Mouse (Mus musculus) heart, adult 2 months (tissue): ENCODE measurements around the gene Vmn2r24. TPM values are rescaled to one million over a fixed set of nuclear protein-coding genes. Genes with fewer than 3 reads are reported as not detected.
A peak's percentile ranks its signal among the peaks of the same experiment; 100 is the strongest.
"Not testable (repeated sequence)": the region's sequence is repeated elsewhere in the genome, so short reads cannot be mapped to it uniquely, and the experiment has no call there.

Experiments used
- DNase-seq, 2 experiments: peaks; one replicate each; pipeline ENCODE4 v3.0.0; 2021
- H3K27ac ChIP-seq: fragments of 200-600 bp; 2 replicates; pipeline ENCODE4 v1.8.1; 2022
- H3K27me3 ChIP-seq: fragments of 200-500 bp; 2 replicates; pipeline ENCODE4 v1.6.1; 2012; ENCODE audit warnings: mild to moderate bottlenecking, low read length, inconsistent platforms, mixed read lengths; ENCODE audit not compliant: control insufficient read depth, insufficient read depth
- H3K36me3 ChIP-seq: fragments of 200-500 bp; 2 replicates; pipeline ENCODE4 v1.6.1; 2012; ENCODE audit warnings: low read length, inconsistent platforms; ENCODE audit not compliant: control insufficient read depth, insufficient read depth
- H3K4me1 ChIP-seq: fragments of 200-500 bp; 2 replicates; pipeline ENCODE4 v1.6.1; 2011; ENCODE audit warnings: low read length; ENCODE audit not compliant: control insufficient read depth, insufficient read depth
- H3K4me3 ChIP-seq: fragments of 200-600 bp; 2 replicates; pipeline ENCODE4 v1.8.1; 2022
- H3K79me2 ChIP-seq: fragments of 200-500 bp; replicated peaks from 2 replicates; pipeline ENCODE4 v1.6.1; 2012; ENCODE audit warnings: mild to moderate bottlenecking, inconsistent platforms, low read length, moderate library complexity, mixed read lengths; ENCODE audit not compliant: control insufficient read depth, insufficient read depth
- H3K9ac ChIP-seq: fragments of 200-500 bp; 2 replicates; pipeline ENCODE4 v1.6.1; 2012; ENCODE audit warnings: low read depth, mild to moderate bottlenecking, control low read depth, inconsistent platforms, low read length, mixed read lengths
- CTCF ChIP-seq: fragments of 200-600 bp; IDR thresholded peaks from 2 replicates; pipeline ENCODE4 v1.8.1; 2022; ENCODE audit warnings: antibody characterized with exemption, mild to moderate bottlenecking, moderate library complexity
- EP300 ChIP-seq: fragments of 200-500 bp; IDR thresholded peaks from 2 replicates; pipeline ENCODE4 v1.6.1; 2011; ENCODE audit warnings: low read depth, low read length, control low read depth; ENCODE audit not compliant: insufficient read depth
- POLR2A ChIP-seq: fragments of 200-500 bp; IDR thresholded peaks from 2 replicates; pipeline ENCODE4 v1.6.1; 2011; ENCODE audit warnings: mild to moderate bottlenecking, low read depth, low read length, control low read depth; ENCODE audit not compliant: insufficient read depth
- WGBS: fragments of 180-500 bp; shearing (Covaris S2); methylation state at CpG from one replicate; pipeline ENCODE4 v1.1.7; 2018; 5-methylcytosine and 5-hydroxymethylcytosine counted together
- intact Hi-C: fragments of 180-260 bp; cut with DNase I; formaldehyde crosslinking; loops from one replicate; pipeline ENCODE4 v1.15.1; 2025
- long read RNA-seq: library from polyadenylated mRNA; stranded (forward); transcript quantifications from one replicate; pipeline ENCODE4 v2.0.0, GENCODE M21; 2021
- polyA plus RNA-seq: library from polyadenylated mRNA; depleted of rRNA; stranded (reverse); fragments of >200 nt; gene quantifications from 2 replicates; pipeline ENCODE4 v1.2.3, GENCODE M21; 2012; rRNA removed
- total RNA-seq, 2 experiments: library from RNA; stranded (reverse); gene quantifications; 2 replicates each; pipeline ENCODE4 v1.2.3; 2021

The Vmn2r24 gene
- total RNA-seq (not detected), polyA plus RNA-seq (not detected in 2 replicates)
- long read RNA-seq = 0 reads

- H3K27me3 ChIP-seq = no peaks in the 10 kb centered on the region
- H3K4me1 ChIP-seq = no peaks in the 10 kb centered on the region
- no peak within 1 kb of the TSS for H3K4me3 ChIP-seq
- WGBS = 61% methylated on average over 1 of the region's 1 CpGs
- no peaks in the 10 kb centered on the region for H3K36me3 ChIP-seq
- no peak within 1 kb of the TSS for H3K9ac ChIP-seq
- no peak for DNase-seq
- TF ChIP-seq CTCF (no peak), POLR2A (no peak), EP300 (no peak)
- H3K79me2 ChIP-seq = no peaks in the 10 kb centered on the region
- intact Hi-C loops = no loop called here
- no peak within 1 kb of the TSS for H3K27ac ChIP-seq
Observed at GRCm38 (mm10) chr6:123778579-123778978, at the start of gene Vmn2r24. Gene Vmn2r24 (plus strand): TSS chr6:123778879.

GRCm38 (mm10) chr6:123770031-123770430 lies 8.6 kb upstream of the Vmn2r24 start:
- no peak for DNase-seq
- intact Hi-C loops = no loop called here
- 66% methylated on average over 3 of the region's 3 CpGs for WGBS
- Histone ChIP-seq H3K79me2 (no peaks in the 10 kb centered on the region), H3K27me3 (no peaks in the 10 kb centered on the region), H3K27ac (no peak overlapping the region), H3K4me3 (no peak overlapping the region), H3K36me3 (no peaks in the 10 kb centered on the region), H3K9ac (no peak overlapping the region), H3K4me1 (no peaks in the 10 kb centered on the region)
- TF ChIP-seq EP300 = no peak
- no peak for TF ChIP-seq POLR2A
- no peak for TF ChIP-seq CTCF

- DNase-seq = no peak
- no peak for TF ChIP-seq POLR2A
- TF ChIP-seq EP300 = no peak
- no peak for TF ChIP-seq CTCF
- Histone ChIP-seq H3K4me3 (no peak overlapping the region), H3K9ac (no peak overlapping the region), H3K27me3 (no peaks in the 10 kb centered on the region), H3K4me1 (no peaks in the 10 kb centered on the region), H3K27ac (no peak overlapping the region), H3K36me3 (no peaks in the 10 kb centered on the region), H3K79me2 (no peaks in the 10 kb centered on the region)
- intact Hi-C loops = no loop called here
- 68% methylated on average over 2 of the region's 2 CpGs for WGBS
Observed at GRCm38 (mm10) chr6:123784857-123785256, 6.2 kb downstream of the Vmn2r24 start.

- Histone ChIP-seq H3K27ac (no peak overlapping the region), H3K4me1 (no peaks in the 10 kb centered on the region), H3K27me3 (no peaks in the 10 kb centered on the region), H3K4me3 (no peak overlapping the region), H3K79me2 (no peaks in the 10 kb centered on the region), H3K36me3 (no peaks in the 10 kb centered on the region), H3K9ac (no peak overlapping the region)
- no peak for TF ChIP-seq EP300
- no peak for TF ChIP-seq POLR2A
- 0 out of 2 replicates have a peak, but pooled peaks have one; percentile 2 for TF ChIP-seq CTCF
- 32% methylated on average over 9 of the region's 9 CpGs for WGBS
- intact Hi-C loops = no loop called here
- DNase-seq = no peak
Observed at GRCm38 (mm10) chr6:123793746-123794145, 15.1 kb downstream of the Vmn2r24 start.

- H3K27me3 ChIP-seq, H3K9ac ChIP-seq, intact Hi-C loops, H3K79me2 ChIP-seq, H3K4me1 ChIP-seq, H3K36me3 ChIP-seq, DNase-seq, H3K27ac ChIP-seq, H3K4me3 ChIP-seq: not testable (repeated sequence)
Observed at GRCm38 (mm10) chr6:123810291-123810690, 31.6 kb downstream of the Vmn2r24 start.

- Histone ChIP-seq H3K27me3 (no peaks in the 10 kb centered on the region), H3K4me1 (no peaks in the 10 kb centered on the region), H3K79me2 (no peaks in the 10 kb centered on the region), H3K9ac (no peak overlapping the region), H3K27ac (no peak overlapping the region), H3K4me3 (no peak overlapping the region), H3K36me3 (no peaks in the 10 kb centered on the region)
- WGBS = 66% methylated on average over 8 of the region's 8 CpGs
- TF ChIP-seq EP300 (no peak), CTCF (no peak), POLR2A (no peak)
- intact Hi-C loops = no loop called here
- no peak for DNase-seq
Observed at GRCm38 (mm10) chr6:123819951-123820350, 41.3 kb downstream of the Vmn2r24 start.

- intact Hi-C loops, H3K4me3 ChIP-seq, DNase-seq, H3K27me3 ChIP-seq, H3K4me1 ChIP-seq, H3K27ac ChIP-seq, H3K9ac ChIP-seq, H3K79me2 ChIP-seq, H3K36me3 ChIP-seq: not testable (repeated sequence)
- WGBS = 30% methylated on average over 2 of the region's 2 CpGs
Observed at GRCm38 (mm10) chr6:123853363-123853762, 74.7 kb downstream of the Vmn2r24 start, which contains the start of gene Vmn2r25. Gene Vmn2r25 (minus strand): TSS chr6:123853463.

Other genes starting within 250 kb of the Vmn2r24 start
- not detected for gene Vmn2r21, start 245.5 kb upstream of the Vmn2r24 start, total RNA-seq
- gene Vmn2r21, start 245.5 kb upstream of the Vmn2r24 start, polyA plus RNA-seq = not detected in 2 replicates
- gene Vmn2r22, start 128.2 kb upstream of the Vmn2r24 start, total RNA-seq = not detected
- gene Vmn2r22, start 128.2 kb upstream of the Vmn2r24 start, polyA plus RNA-seq = not detected in 2 replicates
- not detected for gene Vmn2r23, start 76.2 kb upstream of the Vmn2r24 start, total RNA-seq
- gene Vmn2r23, start 76.2 kb upstream of the Vmn2r24 start, polyA plus RNA-seq = not detected in 2 replicates
- gene Vmn2r25, start 74.6 kb downstream of the Vmn2r24 start, total RNA-seq = not detected
- not detected in 2 replicates for gene Vmn2r25, start 74.6 kb downstream of the Vmn2r24 start, polyA plus RNA-seq
- gene Vmn2r26, start 245.7 kb downstream of the Vmn2r24 start, total RNA-seq = under 1 TPM in 1 of 2 experiments, not detected in 1; 0.07 TPM
- gene Vmn2r26, start 245.7 kb downstream of the Vmn2r24 start, polyA plus RNA-seq = 0.02 TPM in 1 of 2 replicates, not detected in the other